Mouse (Mus musculus): ENCODE data around the gene Dcdc2c. TPM values are rescaled to one million over a fixed set of nuclear protein-coding genes. Genes with fewer than 3 reads are reported as not detected.

Dcdc2c gene
- 0.12 TPM in 1 of 2 replicates, not detected in the other for polyA plus RNA-seq (2015; fragmentation: Nextera tagmentation; extraction: Ambion mirVana)

DNA sequence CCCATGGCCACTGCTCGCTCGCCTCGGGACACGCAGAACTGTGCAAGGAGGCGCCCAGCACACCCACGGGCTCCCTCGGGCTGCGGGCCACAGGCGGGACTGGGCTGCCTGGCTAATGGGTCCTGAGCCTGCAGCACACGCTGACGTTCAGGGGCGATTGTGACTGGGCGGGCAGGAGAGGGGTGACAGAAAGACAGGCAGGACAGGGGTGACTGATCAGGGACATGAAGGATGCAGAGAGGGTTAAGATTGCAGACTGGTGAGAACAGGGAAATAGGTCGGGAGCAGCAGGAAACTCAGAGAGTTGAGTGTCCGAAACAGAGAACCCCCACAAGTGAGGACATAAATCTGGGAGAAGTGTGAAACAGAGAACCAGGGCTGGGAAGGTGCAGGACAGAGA lies at the start of gene Dcdc2c:
Gene Dcdc2c, minus strand, starts transcription at position 101 of the 400 bp plus-strand sequence.
- 59% methylated on average over 15 of the region's 15 CpGs for WGBS
- no peak within 1 kb of the TSS for H3K27ac ChIP-seq
- H3K4me1 ChIP-seq, result no peaks in the 10 kb centered on the region
- H3K9ac ChIP-seq, result no peak within 1 kb of the TSS
- H3K36me3 ChIP-seq, result no peaks in the 10 kb centered on the region
- no peak within 1 kb of the TSS for H3K4me3 ChIP-seq (replicated peaks)
- ATAC-seq (ENCODE audit: insufficient read depth, low FRiP score, low read depth), result no peak
- no peak within 1 kb of the TSS for H3K4me2 ChIP-seq
- no peaks in the 10 kb centered on the region for H3K27me3 ChIP-seq (replicated peaks)
- H3K9me3 ChIP-seq, result no peaks in the 10 kb centered on the region

DNA sequence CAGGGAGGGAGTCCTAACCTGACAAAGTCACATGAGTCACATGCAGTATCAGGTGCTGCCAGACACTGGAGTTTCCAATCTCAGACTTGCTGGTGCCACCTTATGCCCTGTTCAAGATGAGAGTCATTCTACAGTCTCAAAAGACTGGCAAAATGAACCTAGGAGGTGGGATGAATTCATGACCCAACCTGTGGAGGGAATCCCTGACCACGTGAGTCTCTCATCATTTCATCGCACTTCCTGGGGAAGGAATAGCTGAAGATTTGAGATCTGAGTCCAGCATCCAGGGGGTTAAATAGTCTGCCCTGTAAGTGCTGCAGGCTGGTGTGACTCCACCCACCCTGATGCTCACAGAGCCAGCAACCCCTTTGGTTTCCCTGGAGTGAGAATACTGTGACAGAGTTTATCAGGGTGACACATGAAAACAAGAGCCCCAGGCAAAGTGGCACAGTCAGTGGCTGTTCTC lies 46.4 kb upstream of the Dcdc2c start:
- 54% methylated on average over 2 of the region's 2 CpGs for WGBS
- H3K36me3 ChIP-seq, result no peaks in the 10 kb centered on the region
- no peak overlapping the region for H3K4me3 ChIP-seq (replicated peaks)
- ATAC-seq (ENCODE audit: insufficient read depth, low FRiP score, low read depth), result no peak
- no peaks in the 10 kb centered on the region for H3K9me3 ChIP-seq
- H3K9ac ChIP-seq, result no peak overlapping the region
- H3K4me1 ChIP-seq, result no peaks in the 10 kb centered on the region
- no peaks in the 10 kb centered on the region for H3K27me3 ChIP-seq (replicated peaks)
- H3K4me2 ChIP-seq, result no peak overlapping the region
- H3K27ac ChIP-seq, result no peak overlapping the region

DNA sequence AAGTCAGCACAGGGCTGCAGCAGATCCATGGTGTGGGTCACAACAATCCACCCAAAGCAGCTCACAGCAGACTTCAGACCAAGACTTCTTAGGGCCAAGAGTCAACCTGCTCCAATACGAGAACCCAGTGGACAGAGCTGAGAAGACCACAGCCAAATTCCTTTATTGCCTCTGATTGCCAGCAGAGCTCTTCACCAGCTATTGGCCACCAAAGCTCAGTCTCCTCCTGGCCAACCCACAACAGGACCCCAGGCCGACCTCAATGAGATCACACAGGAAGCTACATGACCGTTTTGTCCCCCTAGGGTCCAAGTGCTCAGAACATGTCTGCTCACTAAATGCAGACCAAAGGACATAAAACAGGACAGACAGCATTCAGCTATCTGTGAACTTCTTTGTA lies 45.9 kb upstream of the Dcdc2c start:
- ATAC-seq (ENCODE audit: insufficient read depth, low FRiP score, low read depth), result no peak

DNA sequence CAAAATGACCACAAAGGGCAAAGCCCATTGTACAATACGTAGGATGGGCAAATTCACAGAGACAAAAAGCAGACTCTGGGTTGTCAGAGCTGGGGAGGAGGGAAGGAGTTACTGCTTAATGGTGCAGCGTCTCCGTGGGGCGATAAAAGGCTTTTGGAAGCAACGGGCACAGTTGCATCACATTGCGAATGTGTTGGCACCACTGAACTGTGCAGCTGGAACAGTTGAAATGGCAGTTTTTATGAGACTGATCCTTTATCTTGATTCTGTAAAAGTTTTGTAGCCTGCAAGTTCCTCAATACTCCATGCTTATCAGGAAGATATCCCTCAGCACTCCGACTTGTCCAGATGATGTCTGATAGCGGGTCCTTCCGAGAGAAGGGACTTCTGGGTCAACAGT lies 45.5 kb upstream of the Dcdc2c start:
- no peak overlapping the region for H3K9ac ChIP-seq
- H3K9me3 ChIP-seq, result no peaks in the 10 kb centered on the region
- no peak overlapping the region for H3K4me2 ChIP-seq
- no peaks in the 10 kb centered on the region for H3K4me1 ChIP-seq
- H3K4me3 ChIP-seq (replicated peaks), result no peak overlapping the region
- no peaks in the 10 kb centered on the region for H3K36me3 ChIP-seq
- WGBS, result 79% methylated on average over 9 of the region's 9 CpGs
- no peaks in the 10 kb centered on the region for H3K27me3 ChIP-seq (replicated peaks)
- ATAC-seq (ENCODE audit: insufficient read depth, low FRiP score, low read depth), result no peak
- no peak overlapping the region for H3K27ac ChIP-seq

More for the DNA sequence above, 45.9 kb upstream of the Dcdc2c start:
- 53% methylated on average over 3 of the region's 3 CpGs for WGBS
- H3K4me1 ChIP-seq, result no peaks in the 10 kb centered on the region
- no peak overlapping the region for H3K27ac ChIP-seq
- H3K9ac ChIP-seq, result no peak overlapping the region
- no peak overlapping the region for H3K4me2 ChIP-seq
- no peaks in the 10 kb centered on the region for H3K27me3 ChIP-seq (replicated peaks)
- no peaks in the 10 kb centered on the region for H3K36me3 ChIP-seq
- no peaks in the 10 kb centered on the region for H3K9me3 ChIP-seq
- H3K4me3 ChIP-seq (replicated peaks), result no peak overlapping the region

DNA sequence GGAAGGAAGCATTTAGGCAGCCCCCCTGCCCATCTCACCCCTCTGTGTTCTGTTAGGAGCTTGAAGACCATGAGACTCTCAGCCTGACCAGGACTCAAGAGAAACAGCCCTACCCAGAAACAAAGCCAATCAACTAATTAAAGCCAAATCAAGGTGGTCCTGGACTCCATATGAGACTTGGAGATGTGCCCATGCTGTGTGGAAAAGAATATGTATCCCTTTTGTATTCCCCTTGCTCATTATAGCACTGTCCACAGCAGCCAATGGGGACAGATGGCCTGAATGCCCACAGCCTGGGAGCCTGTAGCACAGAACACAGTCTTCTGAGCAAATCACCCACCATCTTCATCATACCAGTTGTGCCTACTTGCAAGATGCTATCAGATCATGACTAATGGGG lies 44.7 kb upstream of the Dcdc2c start:
- ATAC-seq (ENCODE audit: insufficient read depth, low FRiP score, low read depth), result no peak
- no peak overlapping the region for H3K4me3 ChIP-seq (replicated peaks)

DNA sequence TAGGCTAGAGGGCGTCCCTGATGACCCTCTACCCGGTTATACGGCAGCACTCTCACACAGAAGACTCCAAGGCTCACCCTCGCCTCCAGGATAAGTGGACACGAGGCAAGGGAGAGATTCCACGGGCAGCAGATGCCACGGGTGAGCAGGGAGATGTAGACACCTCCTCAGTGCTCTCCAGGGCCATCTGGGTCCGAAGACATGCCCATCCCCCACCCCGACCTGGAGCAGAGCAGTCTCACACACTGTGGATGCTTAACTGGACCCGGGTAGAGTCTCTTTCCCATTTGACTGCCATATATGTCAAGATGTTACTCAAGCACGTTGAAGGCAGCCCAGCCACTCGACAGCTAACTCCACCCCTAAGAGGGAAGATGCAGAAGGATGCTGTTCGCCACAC lies 38.2 kb upstream of the Dcdc2c start:
- Histone ChIP-seq H3K27me3 (replicated peaks) (no peaks in the 10 kb centered on the region), H3K9me3 (no peaks in the 10 kb centered on the region), H3K4me1 (0 out of 2 replicates have a peak, but pooled peaks cover 3% of the 10 kb centered on the region), H3K36me3 (no peaks in the 10 kb centered on the region), H3K4me3 (replicated peaks) (no peak overlapping the region), H3K9ac (no peak overlapping the region), H3K4me2 (no peak overlapping the region), H3K27ac (no peak overlapping the region)
- 46% methylated on average over 13 of the region's 13 CpGs for WGBS
- ATAC-seq (ENCODE audit: insufficient read depth, low FRiP score, low read depth), result no peak

More for the DNA sequence above, 44.7 kb upstream of the Dcdc2c start:
- Histone ChIP-seq H3K9ac (no peak overlapping the region), H3K27me3 (replicated peaks) (no peaks in the 10 kb centered on the region), H3K9me3 (no peaks in the 10 kb centered on the region), H3K27ac (no peak overlapping the region), H3K36me3 (no peaks in the 10 kb centered on the region), H3K4me1 (no peaks in the 10 kb centered on the region), H3K4me2 (no peak overlapping the region)

DNA sequence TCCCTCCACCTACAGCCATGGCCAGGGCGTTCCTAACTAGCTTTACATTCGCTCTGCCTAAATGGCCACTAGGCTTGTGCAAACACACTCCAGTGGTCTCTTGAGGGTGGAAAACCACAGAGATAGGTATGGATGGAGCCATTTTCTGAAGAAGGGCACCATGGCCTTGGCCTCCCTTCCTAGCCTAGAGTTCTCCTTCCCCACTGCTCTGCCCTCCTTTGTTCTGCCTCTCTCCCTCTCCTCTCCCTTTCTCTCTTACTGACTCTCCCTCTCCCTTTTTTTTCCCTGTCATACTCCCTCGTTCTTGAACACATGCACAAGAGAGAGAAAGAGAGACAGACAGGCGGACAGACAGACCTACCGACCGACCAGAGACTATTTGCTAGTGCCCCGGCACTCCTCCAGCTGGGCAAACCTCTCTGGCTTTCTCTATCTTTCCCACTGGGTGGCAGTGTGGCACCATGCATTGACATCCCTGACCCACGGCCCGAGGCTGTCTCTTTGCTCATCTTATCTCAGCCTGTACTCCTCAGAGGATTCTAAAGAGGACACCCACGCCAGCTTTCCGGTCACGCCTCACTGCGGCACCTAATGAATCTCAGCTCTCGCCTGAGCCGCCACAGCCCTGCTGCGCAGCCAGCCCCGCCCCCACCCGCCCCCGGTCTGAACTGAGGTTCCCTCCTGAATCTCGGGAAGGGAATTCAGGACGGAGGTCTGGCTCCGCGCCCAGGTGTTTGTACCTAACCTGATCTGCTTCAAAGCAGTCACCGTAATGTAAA lies 37.1 kb upstream of the Dcdc2c start:
- no peak overlapping the region for H3K9ac ChIP-seq
- peak overlapping the region; percentile 42 for H3K4me3 ChIP-seq (replicated peaks)
- 9% methylated on average over 24 of the region's 24 CpGs for WGBS
- no peaks in the 10 kb centered on the region for H3K36me3 ChIP-seq
- H3K4me2 ChIP-seq, result peak overlapping the region; percentile 74
- 0 out of 2 replicates have a peak, but pooled peaks cover 3% of the 10 kb centered on the region for H3K4me1 ChIP-seq
- H3K27ac ChIP-seq, result no peak overlapping the region
- no peaks in the 10 kb centered on the region for H3K9me3 ChIP-seq
- H3K27me3 ChIP-seq (replicated peaks), result no peaks in the 10 kb centered on the region
- ATAC-seq (ENCODE audit: insufficient read depth, low FRiP score, low read depth), result peak; percentile 81

DNA sequence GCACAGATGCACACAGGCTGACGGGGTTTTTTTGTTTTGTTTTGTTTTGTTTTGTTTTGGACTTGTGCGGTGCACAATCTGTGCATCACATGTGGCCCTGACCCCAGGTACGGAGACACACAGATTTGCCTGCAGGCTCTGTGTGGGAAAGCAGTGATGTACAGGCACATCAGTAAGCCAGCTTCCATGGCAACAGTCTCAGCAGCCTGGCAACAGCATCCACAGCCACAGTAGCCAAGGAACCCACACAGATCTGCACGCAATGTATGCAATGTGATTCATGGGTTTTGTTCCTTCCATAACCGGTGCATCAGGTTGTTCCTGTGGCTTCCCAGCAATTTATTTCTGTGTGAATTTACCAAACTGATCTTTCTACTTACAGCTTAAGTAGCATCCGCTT lies 35.8 kb upstream of the Dcdc2c start:
- no peak overlapping the region for H3K4me3 ChIP-seq (replicated peaks)
- no peak for ATAC-seq (ENCODE audit: insufficient read depth, low FRiP score, low read depth)
- H3K36me3 ChIP-seq, result no peaks in the 10 kb centered on the region
- 0 out of 2 replicates have a peak, but pooled peaks cover 3% of the 10 kb centered on the region for H3K4me1 ChIP-seq
- 78% methylated on average over 6 of the region's 6 CpGs for WGBS
- no peak overlapping the region for H3K9ac ChIP-seq
- H3K27ac ChIP-seq, result no peak overlapping the region
- H3K9me3 ChIP-seq, result no peaks in the 10 kb centered on the region
- no peak overlapping the region for H3K4me2 ChIP-seq
- H3K27me3 ChIP-seq (replicated peaks), result no peaks in the 10 kb centered on the region

DNA sequence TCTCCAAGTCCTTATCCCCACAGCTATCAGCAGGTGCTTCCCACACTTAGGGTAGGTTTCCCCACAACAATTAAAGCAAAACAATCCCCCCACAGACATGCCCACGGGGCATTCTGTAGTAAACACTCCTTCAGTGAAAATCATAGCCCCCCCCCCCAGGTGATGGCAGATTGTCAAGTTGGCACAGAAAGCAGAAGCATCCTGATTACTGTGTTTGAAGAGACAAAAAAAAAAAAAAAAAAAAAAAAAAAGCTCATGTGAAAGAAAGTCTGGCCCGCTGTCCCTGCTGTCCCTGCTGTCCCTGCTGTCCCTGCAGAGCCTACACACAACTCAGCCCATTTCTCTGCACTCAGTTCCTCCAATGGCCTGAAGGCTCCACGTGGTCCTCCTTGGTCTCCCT lies 31.8 kb upstream of the Dcdc2c start:
- Histone ChIP-seq H3K4me3 (replicated peaks) (no peak overlapping the region), H3K4me1 (0 out of 2 replicates have a peak, but pooled peaks cover under 1% of the 10 kb centered on the region), H3K27me3 (replicated peaks) (no peaks in the 10 kb centered on the region), H3K27ac (no peak overlapping the region), H3K9ac (no peak overlapping the region), H3K36me3 (no peaks in the 10 kb centered on the region), H3K4me2 (no peak overlapping the region), H3K9me3 (no peaks in the 10 kb centered on the region)
- 59% methylated on average over 3 of the region's 3 CpGs for WGBS
- no peak for ATAC-seq (ENCODE audit: insufficient read depth, low FRiP score, low read depth)

DNA sequence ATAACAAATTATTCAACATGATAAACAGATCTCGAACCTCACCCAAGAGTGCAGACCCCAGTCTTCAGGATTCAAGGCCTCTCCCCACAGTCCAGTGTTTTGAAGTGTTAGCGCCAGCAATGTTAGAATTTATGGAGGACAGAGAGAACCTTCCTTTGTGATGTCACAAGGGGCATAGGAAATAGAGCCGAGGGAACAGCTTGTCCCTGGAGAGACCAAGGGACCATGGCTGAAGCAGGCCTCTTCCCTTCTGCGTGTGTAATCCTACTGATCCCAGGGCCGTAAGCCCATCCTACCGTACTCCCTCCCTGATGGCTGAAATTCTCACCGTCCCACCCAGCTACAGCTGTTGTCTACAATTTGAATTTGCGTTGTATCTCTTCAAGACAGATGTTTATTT lies 30.2 kb upstream of the Dcdc2c start, which contains the start of gene Allc:
Gene Allc, minus strand, starts transcription at position 101 of the 400 bp plus-strand sequence.
- Histone ChIP-seq H3K9ac (no peak within 1 kb of the TSS), H3K4me3 (replicated peaks) (no peak within 1 kb of the TSS), H3K36me3 (no peaks in the 10 kb centered on the region), H3K4me2 (no peak within 1 kb of the TSS), H3K9me3 (no peaks in the 10 kb centered on the region), H3K4me1 (no peaks in the 10 kb centered on the region), H3K27ac (no peak within 1 kb of the TSS), H3K27me3 (replicated peaks) (no peaks in the 10 kb centered on the region)
- WGBS, result 67% methylated on average over 8 of the region's 8 CpGs
- ATAC-seq (ENCODE audit: insufficient read depth, low FRiP score, low read depth), result no peak

DNA sequence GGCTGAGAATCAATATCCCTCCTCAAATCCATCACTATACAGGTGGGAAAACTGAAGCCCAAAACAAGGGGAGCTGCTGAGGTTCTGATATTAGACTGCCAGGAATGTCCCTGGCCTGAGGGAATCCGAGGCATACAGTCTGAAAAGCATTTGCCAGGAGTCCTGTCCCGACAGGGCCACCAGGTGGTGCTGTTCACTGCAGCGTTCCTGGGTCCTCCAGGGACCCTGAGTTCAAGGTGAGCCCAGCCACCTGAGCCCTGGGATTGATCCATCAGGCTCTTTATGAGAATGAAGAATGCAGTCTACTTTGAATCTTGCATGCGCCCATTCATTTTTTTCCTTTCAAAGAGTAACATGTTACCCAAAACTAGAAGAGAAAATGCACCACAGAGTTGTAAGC lies 26.9 kb upstream of the Dcdc2c start:
- ATAC-seq (ENCODE audit: insufficient read depth, low FRiP score, low read depth), result no peak
- Histone ChIP-seq H3K4me3 (replicated peaks) (no peak overlapping the region), H3K9ac (no peak overlapping the region), H3K4me1 (no peaks in the 10 kb centered on the region), H3K36me3 (no peaks in the 10 kb centered on the region), H3K9me3 (no peaks in the 10 kb centered on the region), H3K4me2 (no peak overlapping the region), H3K27ac (no peak overlapping the region), H3K27me3 (replicated peaks) (no peaks in the 10 kb centered on the region)
- WGBS, result 34% methylated on average over 4 of the region's 4 CpGs

DNA sequence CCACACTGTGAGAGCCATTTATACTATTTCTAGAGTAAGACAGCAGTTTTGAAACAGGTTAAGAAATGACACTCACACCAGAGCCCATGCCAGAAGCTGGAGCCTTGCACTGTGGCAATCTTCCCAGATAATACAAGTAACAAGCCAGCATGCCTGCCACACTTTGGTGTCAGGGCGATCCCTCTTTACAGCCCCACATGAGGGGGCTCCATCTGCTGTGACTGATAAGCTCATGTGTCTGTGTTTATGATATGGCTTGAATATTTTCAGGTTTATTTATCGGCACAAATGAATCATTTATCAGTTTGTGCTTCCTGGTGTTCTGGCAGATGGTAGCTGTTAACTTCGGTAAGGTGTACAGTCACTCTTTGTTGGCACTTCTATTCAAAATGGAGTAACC lies 25.9 kb upstream of the Dcdc2c start:
- Histone ChIP-seq H3K9me3 (no peaks in the 10 kb centered on the region), H3K27ac (no peak overlapping the region), H3K9ac (no peak overlapping the region), H3K4me2 (no peak overlapping the region), H3K27me3 (replicated peaks) (no peaks in the 10 kb centered on the region), H3K4me3 (replicated peaks) (no peak overlapping the region), H3K4me1 (no peaks in the 10 kb centered on the region), H3K36me3 (no peaks in the 10 kb centered on the region)
- 83% methylated on average over 3 of the region's 3 CpGs for WGBS
- ATAC-seq (ENCODE audit: insufficient read depth, low FRiP score, low read depth), result no peak

Measured in stomach, embryonic 15.5 days (tissue).